Mouse (Mus musculus) lung, adult 2 months (tissue): Measurements from ENCODE around the gene Ncor2.

Experiments used
- CTCF ChIP-seq: fragments of 200-500 bp; IDR thresholded peaks from 2 replicates; pipeline ENCODE4 v1.5.1; 2011; ENCODE audit warnings: mild to moderate bottlenecking, low read length, control low read depth; ENCODE audit not compliant: insufficient read depth
- POLR2A ChIP-seq: fragments of 200-500 bp; IDR thresholded peaks from 2 replicates; pipeline ENCODE4 v1.6.1; 2011; ENCODE audit warnings: low read depth, mild to moderate bottlenecking, control low read depth, low read length, borderline replicate concordance; ENCODE audit errors: extremely low read depth

GRCm38 (mm10) chr5:125130406-125130805 lies 48.6 kb downstream of the Ncor2 start:
- TF ChIP-seq CTCF (no peak), POLR2A (no peak)
